Mouse (Mus musculus): Measurements from ENCODE around the gene Rcor2. TPM values are rescaled to one million over a fixed set of nuclear protein-coding genes. Genes with fewer than 3 reads are reported as not detected.

Gene Rcor2
- polyA plus RNA-seq, 2 experiments, result 0.36 to 1.7 TPM

DNA sequence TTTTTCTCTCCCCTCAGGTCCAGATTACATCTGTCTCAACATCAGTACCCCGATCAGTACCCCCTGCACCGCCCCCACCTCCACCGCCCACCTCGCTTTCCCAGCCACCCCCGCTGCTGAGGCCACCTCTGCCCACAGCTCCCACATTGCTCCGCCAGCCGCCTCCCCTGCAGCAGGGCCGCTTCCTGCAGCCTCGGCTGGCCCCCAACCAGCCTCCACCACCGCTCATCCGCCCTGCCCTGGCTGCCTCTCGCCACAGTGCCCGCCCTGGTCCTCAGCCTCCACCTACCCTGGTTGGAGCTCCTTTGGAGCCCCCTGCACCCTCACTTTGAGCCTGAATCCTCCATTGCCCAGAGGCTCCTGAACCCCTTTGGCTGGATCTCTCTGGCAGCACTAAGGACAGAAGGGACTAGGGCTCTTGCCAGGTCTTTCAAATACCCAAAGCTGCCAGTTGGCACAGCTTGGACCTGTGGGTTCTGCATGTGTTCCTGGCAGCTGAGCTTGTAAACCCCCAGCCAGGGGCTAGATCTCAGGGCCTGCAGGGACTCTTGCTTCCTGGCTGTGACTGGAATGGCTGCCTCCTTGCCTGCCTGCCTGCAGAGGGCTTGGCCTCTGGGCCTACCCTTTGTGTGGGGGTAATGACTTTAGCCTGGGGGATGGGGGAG, 7.3 kb downstream of the Rcor2 start:
- H3K27ac ChIP-seq, result no peak overlapping the region
- TF ChIP-seq EP300 (IDR thresholded peaks at IDR 0.05; ENCODE audit: low read depth) (no peak), CTCF (IDR thresholded peaks at IDR 0.05; ENCODE audit: low read depth) (no peak)
- no peak overlapping the region for H3K9ac ChIP-seq (replicated peaks)
- no peaks in the 10 kb centered on the region for H3K36me3 ChIP-seq (replicated peaks; ENCODE audit: control insufficient read depth, insufficient read depth, low read depth)
- ATAC-seq (ENCODE audit: insufficient read depth), result no peak
- H3K9me3 ChIP-seq (ENCODE audit: control insufficient read depth, low read length), result no peaks in the 10 kb centered on the region
- no peak for DNase-seq (ENCODE audit: low read depth in 3 of 3, low spot score in 3 of 3)
- 80% methylated on average over 13 of the region's 13 CpGs for WGBS (ENCODE audit: insufficient replicate concordance)
- H3K4me2 ChIP-seq (ENCODE audit: low read depth), result no peak overlapping the region
- H3K4me3 ChIP-seq (ENCODE audit: insufficient read depth in 1 of 2, low read depth in 2 of 2, low read length in 2 of 2), result no peak overlapping the region
- H3K4me1 ChIP-seq (replicated peaks; ENCODE audit: control insufficient read depth in 2 of 2, insufficient read depth in 2 of 2, low read length in 1 of 2), result no peaks in the 10 kb centered on the region
- H3K27me3 ChIP-seq (ENCODE audit: control insufficient read depth, insufficient read depth, low read length), result no peaks in the 10 kb centered on the region; the same call in 1 of the 2 replicates

DNA sequence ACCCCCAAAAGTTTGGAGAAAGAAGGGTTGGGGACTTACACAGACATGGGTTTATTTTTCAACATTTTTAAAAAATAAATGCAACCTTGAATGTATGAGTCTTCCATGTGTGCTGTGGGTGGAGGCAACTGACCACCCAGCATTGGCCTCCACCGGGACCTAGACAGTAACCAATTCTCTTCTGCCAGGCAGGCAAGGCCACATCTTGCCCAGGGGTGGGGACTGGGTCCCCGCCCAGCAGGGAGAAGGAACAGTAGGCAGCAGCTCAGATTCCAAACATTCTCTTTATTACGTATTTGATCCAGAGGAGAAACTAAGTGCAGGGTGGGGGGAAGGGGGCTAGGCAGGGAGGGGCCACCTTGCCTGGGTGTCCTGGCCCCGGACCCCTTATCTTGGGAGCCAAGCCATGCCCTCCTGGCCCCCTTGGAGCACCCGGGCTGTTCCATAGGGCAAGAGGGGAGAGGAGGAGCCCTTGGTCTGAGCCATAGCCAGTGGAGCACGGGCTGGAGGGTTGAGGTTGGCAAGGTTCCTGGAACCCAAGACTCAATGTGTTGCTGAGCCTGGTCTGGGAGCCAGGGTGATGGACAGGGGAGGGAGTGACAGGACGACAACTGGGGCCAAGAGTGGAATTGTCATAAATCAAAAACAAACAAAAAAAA, 8.1 kb downstream of the Rcor2 start:
- no peaks in the 10 kb centered on the region for H3K4me1 ChIP-seq (replicated peaks; ENCODE audit: control insufficient read depth in 2 of 2, insufficient read depth in 2 of 2, low read length in 1 of 2)
- TF ChIP-seq EP300 (IDR thresholded peaks at IDR 0.05; ENCODE audit: low read depth), result no peak
- no peak for TF ChIP-seq CTCF (IDR thresholded peaks at IDR 0.05; ENCODE audit: low read depth)
- no peak overlapping the region for H3K27ac ChIP-seq
- ATAC-seq (ENCODE audit: insufficient read depth), result no peak
- no peak overlapping the region for H3K9ac ChIP-seq (replicated peaks)
- no peak overlapping the region for H3K4me2 ChIP-seq (ENCODE audit: low read depth)
- H3K27me3 ChIP-seq (ENCODE audit: control insufficient read depth, insufficient read depth, low read length), result no peaks in the 10 kb centered on the region
- H3K9me3 ChIP-seq (ENCODE audit: control insufficient read depth, low read length), result no peaks in the 10 kb centered on the region
- H3K4me3 ChIP-seq (ENCODE audit: insufficient read depth in 1 of 2, low read depth in 2 of 2, low read length in 2 of 2), result no peak overlapping the region
- H3K36me3 ChIP-seq (replicated peaks; ENCODE audit: control insufficient read depth, insufficient read depth, low read depth), result no peaks in the 10 kb centered on the region; the same call in 1 of the 2 replicates
- no peak for DNase-seq (ENCODE audit: low read depth in 3 of 3, low spot score in 3 of 3)
- WGBS (ENCODE audit: insufficient replicate concordance), result 56% methylated on average over 7 of the region's 7 CpGs

DNA sequence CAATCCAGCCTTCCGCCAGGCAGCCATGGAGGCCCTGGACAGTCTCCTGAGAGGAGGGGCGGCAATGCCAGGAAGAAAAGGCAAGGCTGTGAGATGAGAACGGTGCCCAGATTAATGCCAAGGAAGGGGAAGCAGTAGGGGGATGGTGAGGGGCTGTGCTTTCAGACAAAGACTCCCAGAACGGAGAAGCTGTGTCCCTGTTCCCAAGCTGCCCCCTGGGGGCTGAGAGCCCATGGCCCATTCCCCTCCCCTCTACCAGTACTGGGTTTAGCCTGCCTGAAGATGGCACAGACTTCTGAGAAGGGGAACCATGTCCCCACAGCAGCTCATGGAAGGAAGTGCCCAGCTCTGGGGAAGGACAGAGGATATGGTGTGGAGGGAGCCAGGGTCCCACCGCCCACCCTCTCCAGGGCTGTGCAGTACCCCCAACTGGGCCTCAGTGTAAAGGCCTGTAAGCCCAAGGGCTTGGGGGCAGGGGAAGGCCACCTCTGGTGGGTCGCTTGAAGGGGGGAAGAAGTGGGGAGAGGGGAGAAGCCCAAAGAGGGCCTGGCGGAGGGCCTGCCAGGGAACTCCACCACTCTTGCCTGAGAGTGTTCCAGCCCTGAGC, 9.0 kb downstream of the Rcor2 start:
- Histone ChIP-seq H3K36me3 (replicated peaks; ENCODE audit: control insufficient read depth, insufficient read depth, low read depth) (peaks cover 3% of the 10 kb centered on the region; the same call in 1 of the 2 replicates), H3K9ac (replicated peaks) (no peak overlapping the region), H3K9me3 (ENCODE audit: control insufficient read depth, low read length) (no peaks in the 10 kb centered on the region), H3K4me2 (ENCODE audit: low read depth) (no peak overlapping the region), H3K4me1 (replicated peaks; ENCODE audit: control insufficient read depth in 2 of 2, insufficient read depth in 2 of 2, low read length in 1 of 2) (no peaks in the 10 kb centered on the region), H3K4me3 (ENCODE audit: insufficient read depth in 1 of 2, low read depth in 2 of 2, low read length in 2 of 2) (no peak overlapping the region), H3K27ac (no peak overlapping the region), H3K27me3 (ENCODE audit: control insufficient read depth, insufficient read depth, low read length) (no peaks in the 10 kb centered on the region)
- DNase-seq (ENCODE audit: low read depth in 3 of 3, low spot score in 3 of 3) (no peak), ATAC-seq (ENCODE audit: insufficient read depth) (no peak)
- 76% methylated on average over 7 of the region's 7 CpGs for WGBS (ENCODE audit: insufficient replicate concordance)
- TF ChIP-seq EP300 (IDR thresholded peaks at IDR 0.05; ENCODE audit: low read depth), result no peak
- no peak for TF ChIP-seq CTCF (IDR thresholded peaks at IDR 0.05; ENCODE audit: low read depth)

DNA sequence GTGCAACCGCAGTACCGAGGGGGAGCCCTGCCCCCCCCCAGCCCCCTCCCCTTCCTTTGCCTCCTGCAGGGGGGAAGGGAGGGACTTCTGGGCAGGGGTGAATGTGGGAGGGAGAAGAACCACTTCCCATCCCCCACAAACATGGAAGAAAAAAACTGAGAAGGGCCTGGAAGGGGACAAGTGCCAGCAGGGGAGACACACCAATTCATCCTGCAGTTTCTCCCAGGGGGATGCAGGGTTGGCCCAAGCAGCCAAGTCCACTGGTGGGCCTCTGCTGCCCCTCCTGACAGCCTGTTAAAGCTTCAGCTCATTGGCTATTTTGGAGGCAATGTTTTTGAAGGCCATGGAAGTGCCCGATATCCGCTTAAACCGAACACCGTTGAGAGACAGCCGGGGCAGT, 9.7 kb downstream of the Rcor2 start:
- TF ChIP-seq CTCF (IDR thresholded peaks at IDR 0.05; ENCODE audit: low read depth) (no peak), EP300 (IDR thresholded peaks at IDR 0.05; ENCODE audit: low read depth) (no peak)
- H3K27ac ChIP-seq, result no peak overlapping the region
- no peak for DNase-seq (ENCODE audit: low read depth in 3 of 3, low spot score in 3 of 3)
- no peaks in the 10 kb centered on the region for H3K4me1 ChIP-seq (replicated peaks; ENCODE audit: control insufficient read depth in 2 of 2, insufficient read depth in 2 of 2, low read length in 1 of 2)
- 86% methylated on average over 7 of the region's 7 CpGs for WGBS (ENCODE audit: insufficient replicate concordance)
- peaks cover 8% of the 10 kb centered on the region for H3K36me3 ChIP-seq (replicated peaks; ENCODE audit: control insufficient read depth, insufficient read depth, low read depth)
- H3K9me3 ChIP-seq (ENCODE audit: control insufficient read depth, low read length), result no peaks in the 10 kb centered on the region
- no peak overlapping the region for H3K4me2 ChIP-seq (ENCODE audit: low read depth)
- no peaks in the 10 kb centered on the region for H3K27me3 ChIP-seq (ENCODE audit: control insufficient read depth, insufficient read depth, low read length)
- H3K4me3 ChIP-seq (ENCODE audit: insufficient read depth in 1 of 2, low read depth in 2 of 2, low read length in 2 of 2), result no peak overlapping the region
- no peak for ATAC-seq (ENCODE audit: insufficient read depth)
- no peak overlapping the region for H3K9ac ChIP-seq (replicated peaks)

DNA sequence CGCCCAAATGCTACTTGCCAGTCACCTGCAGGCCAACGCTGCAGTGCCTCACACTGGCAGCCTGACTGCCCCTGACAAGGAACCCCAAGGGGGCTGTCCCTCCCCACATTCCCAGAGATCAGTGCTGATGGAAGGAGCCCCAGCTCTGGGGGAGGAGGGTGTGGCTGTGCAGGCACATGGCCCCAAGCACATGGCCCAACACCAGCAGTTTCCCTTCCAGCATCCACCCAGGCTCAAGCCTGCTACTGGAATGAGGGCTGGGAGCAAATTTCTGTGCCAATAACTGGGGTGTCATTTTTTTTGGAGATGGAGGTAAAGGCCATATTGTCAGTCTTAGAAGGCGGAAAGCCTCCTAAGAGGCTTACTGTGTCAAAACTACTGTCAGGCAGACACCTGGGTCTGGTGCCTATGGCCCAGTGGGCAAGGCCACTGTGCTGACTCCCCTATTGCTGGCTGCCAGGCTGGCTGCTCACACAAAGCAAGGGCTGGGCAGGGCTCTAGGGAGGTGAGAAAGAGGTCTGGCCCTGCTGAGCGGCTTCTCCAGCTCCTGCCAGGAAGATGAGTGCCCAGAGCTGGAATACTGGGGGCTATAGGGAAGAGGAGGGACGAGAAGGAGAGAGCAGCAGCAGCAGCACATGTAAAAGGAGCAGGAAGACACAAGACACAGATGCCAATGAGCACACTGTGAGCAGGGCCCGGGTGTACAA, 11.2 kb downstream of the Rcor2 start:
- H3K9ac ChIP-seq (replicated peaks), result no peak overlapping the region
- peaks cover 22% of the 10 kb centered on the region for H3K36me3 ChIP-seq (replicated peaks; ENCODE audit: control insufficient read depth, insufficient read depth, low read depth)
- DNase-seq (ENCODE audit: low read depth in 3 of 3, low spot score in 3 of 3), result no peak
- H3K4me2 ChIP-seq (ENCODE audit: low read depth), result no peak overlapping the region
- H3K27me3 ChIP-seq (ENCODE audit: control insufficient read depth, insufficient read depth, low read length), result no peaks in the 10 kb centered on the region
- no peak for ATAC-seq (ENCODE audit: insufficient read depth)
- H3K9me3 ChIP-seq (ENCODE audit: control insufficient read depth, low read length), result no peaks in the 10 kb centered on the region
- TF ChIP-seq CTCF (IDR thresholded peaks at IDR 0.05; ENCODE audit: low read depth), result no peak
- no peak for TF ChIP-seq EP300 (IDR thresholded peaks at IDR 0.05; ENCODE audit: low read depth)
- H3K4me3 ChIP-seq (ENCODE audit: insufficient read depth in 1 of 2, low read depth in 2 of 2, low read length in 2 of 2), result no peak overlapping the region
- WGBS (ENCODE audit: insufficient replicate concordance), result 71% methylated on average over 6 of the region's 6 CpGs
- H3K27ac ChIP-seq, result no peak overlapping the region
- H3K4me1 ChIP-seq (replicated peaks; ENCODE audit: control insufficient read depth in 2 of 2, insufficient read depth in 2 of 2, low read length in 1 of 2), result no peaks in the 10 kb centered on the region
